Mouse (Mus musculus) heart, embryonic 12.5 days (tissue): ENCODE data around the gene Zfr2. TPM values are rescaled to one million over a fixed set of nuclear protein-coding genes. Genes with fewer than 3 reads are reported as not detected.
A peak's percentile ranks its signal among the peaks of the same experiment; 100 is the strongest.

Source experiments
- ATAC-seq: fragments of 200-750 bp; cut with Nextera tagmentation; 2 replicates; pipeline ENCODE4 v1.8.0; 2017; ENCODE audit warnings: moderate TSS enrichment, moderate library complexity; ENCODE audit not compliant: insufficient number of reproducible peaks, low FRiP score
- H3K27ac ChIP-seq: fragments of 300-500 bp; sonication (generic); 2 replicates; pipeline ENCODE4 v1.5.1; 2016; ENCODE audit warnings: mild to moderate bottlenecking, moderate library complexity; ENCODE audit not compliant: poor library complexity, severe bottlenecking
- H3K27me3 ChIP-seq: fragments of 300-500 bp; sonication (generic); replicated peaks from 2 replicates; pipeline ENCODE4 v1.6.1; 2016; ENCODE audit warnings: mild to moderate bottlenecking, moderate library complexity
- H3K36me3 ChIP-seq: fragments of 300-500 bp; sonication (generic); 2 replicates; pipeline ENCODE4 v1.6.1; 2016; ENCODE audit warnings: mild to moderate bottlenecking, moderate library complexity
- H3K4me1 ChIP-seq: fragments of 300-500 bp; sonication (generic); replicated peaks from 2 replicates; pipeline ENCODE4 v1.6.1; 2016; ENCODE audit warnings: mild to moderate bottlenecking
- H3K4me2 ChIP-seq: fragments of 300-500 bp; sonication (generic); 2 replicates; pipeline ENCODE4 v1.6.1; 2016; ENCODE audit warnings: mild to moderate bottlenecking, moderate library complexity
- H3K4me3 ChIP-seq: fragments of 300-500 bp; sonication (generic); 2 replicates; pipeline ENCODE4 v1.5.1; 2016; ENCODE audit warnings: mild to moderate bottlenecking
- H3K9ac ChIP-seq: fragments of 300-500 bp; sonication (generic); 2 replicates; pipeline ENCODE4 v1.6.1; 2016; ENCODE audit warnings: mild to moderate bottlenecking, moderate library complexity
- H3K9me3 ChIP-seq: fragments of 300-500 bp; sonication (generic); replicated peaks from 2 replicates; pipeline ENCODE4 v1.6.1; 2016; ENCODE audit warnings: mild to moderate bottlenecking, moderate library complexity
- WGBS: fragments of 180-500 bp; shearing (Covaris S2); methylation state at CpG from one replicate; pipeline ENCODE4 v1.1.7; 2016; 5-methylcytosine and 5-hydroxymethylcytosine counted together
- polyA plus RNA-seq: library from polyadenylated mRNA; unstranded; fragments of >200 nt; fragmentation: Nextera tagmentation; extraction: Ambion mirVana; gene quantifications from 2 replicates; pipeline ENCODE4 v1.2.1, GENCODE M21; 2016

Zfr2 gene
- polyA plus RNA-seq, 1 experiment from 2014 or later, result 7.2 TPM

DNA sequence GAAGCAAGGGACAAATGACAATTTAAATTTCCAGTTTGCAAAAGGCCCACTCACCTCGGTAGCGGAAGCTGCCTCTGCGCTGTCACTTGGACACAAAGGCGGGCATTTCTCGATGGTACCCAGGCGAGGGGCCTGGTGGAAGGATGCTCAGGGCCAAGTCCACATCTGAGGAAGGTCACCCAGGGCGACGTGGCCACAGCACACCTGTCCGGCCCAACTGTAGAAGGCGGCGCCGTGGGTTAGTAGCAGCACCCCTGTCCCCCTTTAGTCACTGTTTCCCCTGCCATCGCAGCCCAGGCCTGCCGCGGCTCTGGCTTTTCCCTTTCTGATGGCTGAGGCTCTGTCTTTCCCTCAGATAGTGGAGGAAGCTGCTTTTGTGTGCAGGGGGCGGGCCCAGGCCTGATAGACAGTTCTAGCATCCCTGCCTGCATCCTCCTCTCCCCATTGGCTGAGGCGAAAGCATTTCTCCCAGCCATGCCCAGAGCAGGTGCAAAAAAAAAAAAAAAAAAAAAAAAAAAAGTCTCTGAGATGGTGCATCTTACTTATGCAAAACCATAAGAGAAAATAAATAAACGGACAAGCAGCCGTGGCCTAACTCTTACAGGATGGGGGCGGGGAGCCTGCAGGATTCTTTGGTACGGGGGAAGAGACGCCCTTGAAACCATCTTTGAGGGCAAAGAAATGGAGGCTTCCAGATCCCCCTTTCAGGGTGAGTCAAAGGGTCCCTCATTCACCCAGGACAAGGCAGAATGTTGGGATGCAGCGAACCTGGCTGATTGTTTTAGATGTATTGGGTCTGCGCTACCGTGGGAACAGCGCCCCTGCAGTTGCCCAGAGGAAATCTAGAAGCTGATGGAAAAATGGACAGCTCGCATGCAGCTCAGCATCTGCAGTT, 2.3 kb upstream of the Zfr2 start, which contains the start of gene Atcay:
Gene Atcay (minus strand): TSS at position 396 of the 895 bp plus-strand sequence.
- no peak within 1 kb of the TSS for H3K27ac ChIP-seq
- 14% methylated on average over 27 of the region's 27 CpGs for WGBS
- H3K27me3 ChIP-seq, result peaks cover 37% of the 10 kb centered on the region
- no peaks in the 10 kb centered on the region for H3K36me3 ChIP-seq
- ATAC-seq, result no peak
- no peaks in the 10 kb centered on the region for H3K9me3 ChIP-seq
- peaks cover 22% of the 10 kb centered on the region for H3K4me1 ChIP-seq
- peak within 1 kb of the TSS; percentile 58 for H3K4me2 ChIP-seq
- H3K9ac ChIP-seq, result no peak within 1 kb of the TSS
- peak within 1 kb of the TSS; percentile 15 for H3K4me3 ChIP-seq

DNA sequence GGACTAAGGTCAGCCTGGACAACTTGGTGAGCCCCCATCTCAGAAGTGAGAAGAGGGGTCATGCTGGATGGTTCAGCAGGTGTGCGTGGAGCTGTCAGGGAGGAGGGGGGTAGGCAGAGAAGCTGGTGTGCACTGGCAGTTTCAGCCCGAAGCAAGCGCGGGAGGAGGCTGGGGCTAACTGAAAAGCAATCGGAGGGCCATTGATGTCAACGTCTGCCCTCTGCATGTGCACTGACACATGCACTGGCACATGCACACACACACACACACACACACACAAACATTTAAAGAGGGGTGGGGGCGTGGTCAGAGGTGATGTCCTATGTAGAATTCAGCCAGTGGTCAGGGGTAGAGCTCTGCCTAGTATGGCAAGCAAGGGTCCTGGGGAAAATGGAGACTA, 1.5 kb upstream of the Zfr2 start:
- peaks cover 40% of the 10 kb centered on the region for H3K27me3 ChIP-seq
- H3K36me3 ChIP-seq, result no peaks in the 10 kb centered on the region
- H3K4me1 ChIP-seq, result peaks cover 22% of the 10 kb centered on the region
- H3K9ac ChIP-seq, result no peak overlapping the region
- ATAC-seq, result no peak
- H3K4me3 ChIP-seq, result no peak overlapping the region
- 49% methylated on average over 7 of the region's 7 CpGs for WGBS
- no peak overlapping the region for H3K4me2 ChIP-seq
- no peaks in the 10 kb centered on the region for H3K9me3 ChIP-seq
- H3K27ac ChIP-seq, result no peak overlapping the region

DNA sequence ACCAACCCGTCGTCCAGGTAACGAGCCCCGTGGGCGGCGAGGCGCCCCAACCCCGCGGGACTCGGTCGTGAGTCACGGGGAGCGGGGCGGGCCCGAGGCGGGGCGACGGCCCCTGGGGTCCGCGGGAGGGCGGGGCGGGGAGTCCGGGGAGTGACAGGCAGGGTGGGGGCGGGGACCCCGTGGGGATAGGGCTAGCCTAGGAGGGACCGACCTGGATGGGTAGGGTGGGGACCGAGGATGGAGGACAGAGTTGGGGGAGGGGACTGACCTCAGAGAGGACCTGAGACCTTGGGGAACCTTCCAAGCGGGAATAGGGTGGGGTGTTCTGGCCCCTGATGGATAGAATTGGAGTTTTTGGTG, 251 bp downstream of the Zfr2 start:
- Histone ChIP-seq H3K4me3 (peak overlapping the region; percentile 71), H3K27me3 (peaks cover 53% of the 10 kb centered on the region), H3K27ac (0 out of 2 replicates have a peak overlapping the region, but pooled peaks have one; percentile 13), H3K4me2 (peak overlapping the region; percentile 78), H3K9me3 (no peaks in the 10 kb centered on the region), H3K4me1 (peaks cover 22% of the 10 kb centered on the region), H3K9ac (peak overlapping the region; percentile 86), H3K36me3 (no peaks in the 10 kb centered on the region)
- peak; percentile 68 for ATAC-seq
- 2% methylated on average over 22 of the region's 28 CpGs for WGBS

DNA sequence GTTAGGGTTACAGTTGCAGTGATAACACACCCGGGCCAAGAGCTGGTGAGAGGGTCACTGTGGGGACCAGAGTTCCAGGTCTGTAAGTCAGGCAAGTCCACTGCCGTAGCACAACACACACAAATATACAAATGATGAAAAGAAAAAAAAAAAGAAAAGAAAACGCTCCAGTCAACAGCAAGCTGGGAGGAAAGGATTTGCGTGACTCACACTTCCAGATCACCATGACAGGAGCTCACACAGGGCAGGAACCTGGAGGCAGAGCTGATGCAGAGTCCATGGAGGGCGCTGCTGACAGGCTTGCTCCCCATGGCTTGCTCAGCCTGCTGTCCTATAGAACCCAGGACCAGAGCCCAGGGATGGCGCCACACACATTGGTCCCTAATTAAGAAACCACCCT, 1.3 kb downstream of the Zfr2 start:
- H3K36me3 ChIP-seq, result no peaks in the 10 kb centered on the region

DNA sequence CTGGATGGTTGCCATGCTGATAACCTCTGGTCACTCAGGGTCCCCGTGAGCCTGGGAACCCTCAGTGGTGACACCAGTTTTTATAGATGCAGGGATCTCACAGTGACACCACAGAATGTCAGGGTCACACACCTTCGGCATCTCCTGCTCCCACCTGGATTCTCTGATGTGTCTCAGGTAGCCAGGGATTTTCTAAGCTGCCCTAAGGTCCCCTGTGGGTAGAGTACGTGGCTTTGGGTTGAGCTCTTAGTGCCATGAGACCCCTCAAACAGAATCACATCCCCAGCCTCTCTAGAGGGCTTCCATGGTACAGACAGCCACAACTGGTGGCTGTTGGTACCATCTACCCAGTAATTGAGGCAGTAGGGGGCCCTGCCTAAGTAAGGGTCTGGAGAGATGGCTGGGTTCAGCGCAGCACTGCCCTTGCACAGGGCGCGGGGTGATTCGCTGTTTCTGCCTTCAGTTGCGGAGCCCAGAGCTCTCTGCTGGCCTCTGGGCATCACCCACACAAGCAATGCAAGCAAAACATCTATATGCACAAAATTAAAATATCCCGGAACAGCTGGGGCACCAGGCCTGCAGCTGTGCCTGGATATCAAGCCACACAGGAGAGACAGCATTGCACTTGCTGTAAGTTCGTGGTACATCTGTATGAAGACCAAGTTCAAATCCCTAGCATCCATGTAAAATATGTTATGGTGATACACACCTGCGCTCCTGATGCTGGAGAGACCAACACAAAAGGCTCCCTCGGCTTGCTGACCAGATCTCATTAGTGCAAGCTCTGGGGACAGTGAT, 3.7 kb downstream of the Zfr2 start:
- Histone ChIP-seq H3K9ac (no peak overlapping the region), H3K27me3 (peaks cover 55% of the 10 kb centered on the region), H3K9me3 (no peaks in the 10 kb centered on the region), H3K27ac (no peak overlapping the region), H3K4me2 (no peak overlapping the region), H3K4me3 (no peak overlapping the region), H3K36me3 (no peaks in the 10 kb centered on the region), H3K4me1 (peaks cover 14% of the 10 kb centered on the region)
- no peak for ATAC-seq
- 77% methylated on average over 12 of the region's 12 CpGs for WGBS

More for the DNA sequence above, 1.3 kb downstream of the Zfr2 start:
- no peaks in the 10 kb centered on the region for H3K9me3 ChIP-seq
- H3K27ac ChIP-seq, result no peak overlapping the region
- no peak overlapping the region for H3K4me2 ChIP-seq
- H3K9ac ChIP-seq, result no peak overlapping the region
- 66% methylated on average over 6 of the region's 6 CpGs for WGBS
- no peak for ATAC-seq
- peaks cover 22% of the 10 kb centered on the region for H3K4me1 ChIP-seq
- H3K27me3 ChIP-seq, result peaks cover 53% of the 10 kb centered on the region
- H3K4me3 ChIP-seq, result no peak overlapping the region

DNA sequence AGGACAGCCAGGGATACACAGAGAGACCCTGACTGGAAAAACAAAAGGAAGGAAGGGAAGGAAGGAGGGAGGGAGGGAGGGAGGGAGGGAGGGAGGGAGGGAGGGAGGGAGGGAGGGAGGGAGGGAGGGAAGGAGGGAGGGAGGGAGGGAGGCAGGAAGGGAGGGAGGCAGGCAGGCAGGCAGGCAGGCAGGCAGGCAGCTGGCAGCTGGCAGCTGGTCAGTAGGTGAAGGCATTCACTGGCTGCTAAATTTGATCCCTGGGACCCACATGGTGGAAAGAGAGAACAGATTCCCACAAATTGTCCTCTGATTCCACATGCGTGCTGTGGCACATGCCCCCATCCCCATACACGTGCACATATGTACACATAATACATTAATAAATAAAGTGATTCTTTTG, 5.7 kb downstream of the Zfr2 start:
- no peak for ATAC-seq
- Histone ChIP-seq H3K4me1 (peaks cover 12% of the 10 kb centered on the region), H3K4me3 (no peak overlapping the region), H3K9ac (no peak overlapping the region), H3K27ac (no peak overlapping the region), H3K9me3 (no peaks in the 10 kb centered on the region), H3K36me3 (no peaks in the 10 kb centered on the region), H3K4me2 (no peak overlapping the region), H3K27me3 (peaks cover 74% of the 10 kb centered on the region)
- WGBS, result 88% methylated on average over 2 of the region's 2 CpGs

DNA sequence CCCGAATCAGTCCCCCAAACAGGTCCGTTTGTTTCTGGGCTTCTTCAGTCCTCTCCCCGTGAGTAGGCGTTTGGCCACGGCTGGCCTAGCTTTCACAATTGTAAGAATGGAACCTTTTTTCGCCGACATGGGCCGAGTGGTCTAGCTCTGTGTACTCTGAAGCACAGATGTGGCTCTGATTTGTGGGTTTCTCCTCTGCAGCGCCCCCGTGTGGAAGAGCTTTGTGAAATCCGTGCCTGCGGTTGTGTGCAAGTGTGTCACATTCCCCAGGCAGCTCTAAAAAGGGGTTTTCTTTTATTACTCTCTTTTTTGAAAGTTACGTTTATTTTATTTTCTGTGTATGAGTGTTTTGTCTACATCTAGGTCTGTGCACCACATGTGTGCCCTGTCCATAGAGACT, 7.9 kb downstream of the Zfr2 start:
- H3K27ac ChIP-seq, result no peak overlapping the region
- H3K27me3 ChIP-seq, result peaks cover 88% of the 10 kb centered on the region
- H3K4me3 ChIP-seq, result no peak overlapping the region
- no peak overlapping the region for H3K9ac ChIP-seq
- peaks cover 17% of the 10 kb centered on the region; the same call in 1 of the 2 replicates for H3K4me1 ChIP-seq
- 23% methylated on average over 13 of the region's 13 CpGs for WGBS
- ATAC-seq, result no peak
- no peak overlapping the region for H3K4me2 ChIP-seq
- no peaks in the 10 kb centered on the region for H3K36me3 ChIP-seq
- no peaks in the 10 kb centered on the region for H3K9me3 ChIP-seq

DNA sequence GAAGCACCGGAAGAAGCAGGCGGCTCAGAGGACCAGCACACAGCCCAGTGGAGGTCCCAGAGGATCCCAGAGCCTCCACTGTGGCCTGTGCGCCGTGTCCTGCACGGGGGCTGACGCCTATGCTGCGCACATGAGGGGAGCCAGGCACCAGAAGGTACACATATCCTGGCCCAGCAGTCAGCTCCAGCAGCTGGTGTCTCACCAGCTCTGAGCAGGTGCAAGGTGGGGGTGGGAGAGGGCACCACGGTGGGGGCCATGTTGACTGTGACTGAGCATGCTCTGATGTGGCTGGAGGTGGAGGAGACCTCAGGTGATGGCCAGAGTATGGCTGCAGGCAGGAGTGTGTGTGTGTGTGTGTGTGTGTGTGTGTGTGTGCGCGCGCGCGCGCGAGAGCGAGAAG, 9.1 kb downstream of the Zfr2 start:
- Histone ChIP-seq H3K9ac (no peak overlapping the region), H3K27ac (no peak overlapping the region), H3K4me3 (no peak overlapping the region), H3K4me2 (no peak overlapping the region), H3K9me3 (no peaks in the 10 kb centered on the region), H3K36me3 (no peaks in the 10 kb centered on the region), H3K27me3 (peaks cover 83% of the 10 kb centered on the region), H3K4me1 (peaks cover 17% of the 10 kb centered on the region; the same call in 1 of the 2 replicates)
- ATAC-seq, result no peak
- 89% methylated on average over 16 of the region's 16 CpGs for WGBS

DNA sequence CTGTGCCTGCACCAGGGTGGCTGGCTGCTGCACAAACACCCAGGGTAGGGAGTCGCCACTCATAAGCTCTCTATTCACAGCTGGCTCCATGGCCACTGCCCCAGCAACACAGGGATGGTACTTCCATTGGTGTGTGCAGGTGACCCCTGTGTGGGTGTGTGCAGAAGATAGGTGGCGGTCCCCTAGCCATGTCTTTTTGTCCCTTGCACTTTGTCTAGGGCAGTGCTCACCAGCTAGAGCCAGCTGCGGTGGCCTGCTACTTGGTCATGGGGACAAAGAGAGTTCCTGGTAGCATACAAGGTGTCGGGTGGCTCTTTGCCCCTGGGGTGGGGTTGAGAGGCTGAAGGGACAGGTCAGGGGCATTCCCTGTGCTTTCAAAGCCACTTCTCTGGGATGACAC, 11.2 kb downstream of the Zfr2 start:
- ATAC-seq, result no peak
- peaks cover 69% of the 10 kb centered on the region for H3K27me3 ChIP-seq

DNA sequence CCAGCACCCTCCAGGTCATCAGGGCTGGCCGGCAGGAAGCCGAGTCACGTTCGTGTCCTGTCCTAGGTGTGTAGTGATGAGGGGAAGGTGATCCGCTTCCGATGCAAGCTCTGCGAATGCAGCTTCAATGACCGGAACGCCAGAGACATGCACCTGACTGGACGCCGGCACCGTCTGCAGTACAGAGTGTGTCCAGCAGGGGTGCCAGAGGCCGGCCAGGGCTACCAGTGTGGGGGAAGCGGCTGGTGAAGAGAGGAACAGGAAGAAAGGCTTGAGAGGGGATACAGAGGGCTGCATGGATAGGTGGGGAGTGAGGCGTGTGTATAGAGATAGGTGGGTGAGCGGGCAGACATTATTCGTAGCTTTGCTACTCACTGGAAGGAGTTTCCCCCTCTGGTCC, 11.6 kb downstream of the Zfr2 start:
- H3K27ac ChIP-seq, result no peak overlapping the region
- no peak overlapping the region; the same call in 1 of the 2 replicates for H3K4me2 ChIP-seq
- no peaks in the 10 kb centered on the region for H3K9me3 ChIP-seq
- H3K4me3 ChIP-seq, result no peak overlapping the region
- peaks cover 13% of the 10 kb centered on the region; the same call in 1 of the 2 replicates for H3K4me1 ChIP-seq
- no peak overlapping the region for H3K9ac ChIP-seq
- 9% methylated on average over 17 of the region's 17 CpGs for WGBS
- ATAC-seq, result peak; percentile 19; the same call in 1 of the 2 replicates
- H3K27me3 ChIP-seq, result peaks cover 65% of the 10 kb centered on the region
- no peaks in the 10 kb centered on the region for H3K36me3 ChIP-seq

More for the DNA sequence above, 11.2 kb downstream of the Zfr2 start:
- Histone ChIP-seq H3K4me3 (no peak overlapping the region), H3K9ac (no peak overlapping the region), H3K9me3 (no peaks in the 10 kb centered on the region), H3K27ac (no peak overlapping the region), H3K4me2 (no peak overlapping the region), H3K36me3 (no peaks in the 10 kb centered on the region), H3K4me1 (peaks cover 17% of the 10 kb centered on the region; the same call in 1 of the 2 replicates)
- 70% methylated on average over 4 of the region's 4 CpGs for WGBS

DNA sequence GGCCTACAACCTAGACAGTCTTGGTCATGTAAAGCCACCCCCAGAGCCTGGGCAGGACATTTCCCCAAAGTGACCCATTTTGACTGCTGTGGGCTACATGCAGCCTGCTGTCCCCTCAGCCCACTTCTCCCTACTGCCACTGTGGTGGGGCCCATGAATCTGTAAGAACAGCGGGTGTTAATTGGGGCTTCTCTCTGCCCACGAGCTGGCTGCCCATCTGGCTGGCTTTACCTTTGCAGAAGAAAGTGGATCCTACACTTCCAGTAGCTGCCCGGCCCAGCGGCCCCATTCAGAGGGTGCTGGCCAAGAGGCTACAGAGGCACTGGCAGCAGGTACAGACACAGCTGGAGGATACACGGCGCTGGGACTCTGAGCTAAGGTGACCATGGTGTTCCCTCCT, 12.2 kb downstream of the Zfr2 start:
- Histone ChIP-seq H3K9me3 (no peaks in the 10 kb centered on the region), H3K27ac (no peak overlapping the region), H3K27me3 (peaks cover 64% of the 10 kb centered on the region), H3K9ac (no peak overlapping the region), H3K36me3 (no peaks in the 10 kb centered on the region), H3K4me2 (no peak overlapping the region), H3K4me1 (0 out of 2 replicates have a peak, but pooled peaks cover 9% of the 10 kb centered on the region), H3K4me3 (no peak overlapping the region)
- WGBS, result 80% methylated on average over 6 of the region's 6 CpGs
- no peak for ATAC-seq
